Mouse (Mus musculus) intestine, embryonic 15.5 days (tissue): ENCODE measurements around the gene Kcnip4. TPM values are rescaled to one million over a fixed set of nuclear protein-coding genes. Genes with fewer than 3 reads are reported as not detected.
A peak's percentile ranks its signal among the peaks of the same experiment; 100 is the strongest.

Experiments
- ATAC-seq: fragments of 200-750 bp; cut with Nextera tagmentation; 2 replicates; pipeline ENCODE4 v1.8.0; 2017; ENCODE audit warnings: moderate TSS enrichment, moderate library complexity
- H3K27ac ChIP-seq: fragments of 300-500 bp; sonication (generic); 2 replicates; pipeline ENCODE4 v1.5.1; 2015; ENCODE audit warnings: mild to moderate bottlenecking, inconsistent platforms
- H3K27me3 ChIP-seq: fragments of 300-500 bp; sonication (generic); replicated peaks from 2 replicates; pipeline ENCODE4 v1.6.1; 2015; ENCODE audit warnings: inconsistent platforms
- H3K36me3 ChIP-seq: fragments of 300-500 bp; sonication (generic); 2 replicates; pipeline ENCODE4 v1.6.1; 2015; ENCODE audit warnings: inconsistent platforms
- H3K4me1 ChIP-seq: fragments of 300-500 bp; sonication (generic); replicated peaks from 2 replicates; pipeline ENCODE4 v1.6.1; 2015; ENCODE audit warnings: inconsistent platforms
- H3K4me2 ChIP-seq: fragments of 300-500 bp; sonication (generic); replicated peaks from 2 replicates; pipeline ENCODE4 v1.6.1; 2015; ENCODE audit warnings: mild to moderate bottlenecking, inconsistent platforms
- H3K4me3 ChIP-seq: fragments of 300-500 bp; sonication (generic); replicated peaks from 2 replicates; pipeline ENCODE4 v1.5.1; 2015; ENCODE audit warnings: inconsistent platforms
- H3K9ac ChIP-seq: fragments of 300-500 bp; sonication (generic); 2 replicates; pipeline ENCODE4 v1.6.1; 2015; ENCODE audit warnings: inconsistent platforms
- H3K9me3 ChIP-seq: fragments of 300-500 bp; sonication (generic); 2 replicates; pipeline ENCODE4 v1.6.1; 2016; ENCODE audit warnings: inconsistent platforms
- WGBS: fragments of 180-500 bp; shearing (Covaris S2); methylation state at CpG from one replicate; pipeline ENCODE4 v1.1.7; 2015; 5-methylcytosine and 5-hydroxymethylcytosine counted together
- polyA plus RNA-seq: library from polyadenylated mRNA; unstranded; fragments of >200 nt; fragmentation: Nextera tagmentation; extraction: Ambion mirVana; gene quantifications from 2 replicates; pipeline ENCODE4 v1.2.1, GENCODE M21; 2015

Kcnip4 gene
- polyA plus RNA-seq, 1 experiment from 2014 or later = 3.0 TPM

GRCm38 (mm10) chr5:48997359-48997758, 527.3 kb downstream of the Kcnip4 start:
- no peak overlapping the region for H3K4me3 ChIP-seq
- H3K9me3 ChIP-seq = no peaks in the 10 kb centered on the region
- ATAC-seq = no peak
- WGBS = 84% methylated on average over 4 of the region's 4 CpGs
- H3K36me3 ChIP-seq = no peaks in the 10 kb centered on the region
- no peak overlapping the region for H3K4me2 ChIP-seq
- no peaks in the 10 kb centered on the region for H3K27me3 ChIP-seq
- H3K9ac ChIP-seq = no peak overlapping the region
- no peak overlapping the region for H3K27ac ChIP-seq
- H3K4me1 ChIP-seq = no peaks in the 10 kb centered on the region

DNA sequence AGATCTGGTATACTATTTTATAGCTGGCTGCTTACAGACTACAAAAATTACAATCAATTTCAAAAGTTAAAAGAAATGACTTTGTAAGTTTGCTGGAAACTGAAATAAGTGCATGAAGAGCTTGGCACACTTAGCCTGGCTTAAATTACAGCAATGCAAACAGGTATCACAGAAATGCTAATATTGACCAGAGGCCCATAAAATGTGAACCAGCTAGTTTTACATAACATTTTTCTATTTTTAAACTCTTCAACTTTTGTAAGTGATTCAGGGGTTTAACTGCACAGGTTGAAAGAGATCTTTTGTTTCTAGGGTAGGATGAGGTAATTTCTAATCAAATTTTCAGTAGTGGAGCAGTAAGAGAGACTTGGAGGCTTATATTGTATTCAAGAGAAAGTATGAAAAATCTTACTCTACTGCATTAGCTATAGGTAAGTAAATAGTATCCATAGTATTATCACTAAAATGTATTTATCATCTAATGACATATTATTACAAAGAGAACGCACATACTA, 535.5 kb downstream of the Kcnip4 start:
- Histone ChIP-seq H3K4me2 (no peak overlapping the region), H3K9ac (no peak overlapping the region), H3K4me3 (no peak overlapping the region), H3K4me1 (no peaks in the 10 kb centered on the region), H3K27me3 (no peaks in the 10 kb centered on the region), H3K9me3 (no peaks in the 10 kb centered on the region), H3K36me3 (no peaks in the 10 kb centered on the region), H3K27ac (no peak overlapping the region)
- no peak for ATAC-seq
- 73% methylated on average over 1 of the region's 1 CpGs for WGBS

DNA sequence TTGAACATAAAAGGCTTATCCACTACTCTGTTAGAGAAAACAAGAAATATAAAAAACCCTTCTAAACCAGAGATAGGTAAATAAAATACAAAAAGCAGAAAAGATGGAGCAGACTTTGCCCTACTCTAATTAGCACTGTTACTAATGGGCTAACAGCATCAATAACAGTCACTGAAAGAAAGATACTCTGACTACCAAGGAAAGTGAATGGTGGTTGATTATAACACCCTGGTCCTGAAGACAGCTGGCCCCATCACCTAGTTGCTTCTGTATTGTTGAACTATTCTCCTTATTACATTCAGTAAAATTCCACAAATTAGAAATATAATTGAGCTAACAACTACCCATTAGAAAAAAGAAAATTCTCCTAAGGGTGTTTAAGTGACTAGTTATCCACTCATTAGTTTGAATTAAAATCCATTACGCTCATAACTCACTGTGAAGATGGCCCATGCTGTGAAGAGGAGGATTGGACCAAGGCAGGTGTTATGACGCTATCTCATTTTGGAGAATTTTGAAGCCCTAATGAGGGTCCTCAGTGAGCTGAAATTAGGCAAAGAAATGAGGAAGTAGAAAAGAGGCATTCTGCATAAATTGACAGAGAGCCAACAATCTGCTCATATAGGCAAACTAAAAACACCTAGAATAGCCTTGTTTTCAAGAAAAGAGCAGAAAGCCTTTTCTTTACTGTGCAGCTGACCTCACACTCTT, 582.2 kb downstream of the Kcnip4 start:
- WGBS = 90% methylated on average over 2 of the region's 2 CpGs
- no peak overlapping the region for H3K27ac ChIP-seq

DNA sequence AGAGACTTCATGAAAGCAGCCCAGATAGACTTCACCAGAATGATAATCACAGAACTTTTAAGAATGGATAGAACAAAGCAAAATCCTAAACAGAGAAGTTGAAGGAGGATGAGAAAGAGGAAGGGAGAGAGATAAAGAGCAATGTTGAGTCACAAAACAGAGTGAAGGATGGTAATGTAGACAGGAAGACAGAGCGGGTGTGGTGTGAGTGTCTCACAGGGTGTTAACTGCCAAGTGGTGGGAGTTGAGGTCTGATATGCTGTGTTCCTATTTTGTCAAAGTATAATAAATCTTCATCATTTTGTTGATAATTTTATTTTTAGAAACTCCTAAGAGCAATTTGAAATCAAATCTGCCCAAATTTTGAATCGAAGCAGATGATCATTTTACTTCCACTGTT, 592.8 kb downstream of the Kcnip4 start:
- 88% methylated on average over 2 of the region's 2 CpGs for WGBS
- Histone ChIP-seq H3K4me2 (no peak overlapping the region), H3K9ac (no peak overlapping the region), H3K4me3 (no peak overlapping the region), H3K27ac (no peak overlapping the region), H3K9me3 (no peaks in the 10 kb centered on the region), H3K27me3 (no peaks in the 10 kb centered on the region), H3K4me1 (no peaks in the 10 kb centered on the region), H3K36me3 (no peaks in the 10 kb centered on the region)
- ATAC-seq = no peak

More for the DNA sequence above, 582.2 kb downstream of the Kcnip4 start:
- Histone ChIP-seq H3K4me3 (no peak overlapping the region), H3K27me3 (no peaks in the 10 kb centered on the region), H3K9me3 (no peaks in the 10 kb centered on the region), H3K4me2 (no peak overlapping the region), H3K36me3 (no peaks in the 10 kb centered on the region), H3K9ac (no peak overlapping the region), H3K4me1 (no peaks in the 10 kb centered on the region)
- no peak for ATAC-seq

GRCm38 (mm10) chr5:48890216-48890615, 634.5 kb downstream of the Kcnip4 start:
- no peaks in the 10 kb centered on the region for H3K4me1 ChIP-seq
- H3K27ac ChIP-seq = no peak overlapping the region
- peak overlapping the region; percentile 20 for H3K4me3 ChIP-seq
- 49% methylated on average over 8 of the region's 8 CpGs for WGBS
- no peak for ATAC-seq
- no peaks in the 10 kb centered on the region for H3K36me3 ChIP-seq
- no peaks in the 10 kb centered on the region for H3K27me3 ChIP-seq
- peak overlapping the region; percentile 60 for H3K4me2 ChIP-seq
- H3K9ac ChIP-seq = no peak overlapping the region
- H3K9me3 ChIP-seq = no peaks in the 10 kb centered on the region

DNA sequence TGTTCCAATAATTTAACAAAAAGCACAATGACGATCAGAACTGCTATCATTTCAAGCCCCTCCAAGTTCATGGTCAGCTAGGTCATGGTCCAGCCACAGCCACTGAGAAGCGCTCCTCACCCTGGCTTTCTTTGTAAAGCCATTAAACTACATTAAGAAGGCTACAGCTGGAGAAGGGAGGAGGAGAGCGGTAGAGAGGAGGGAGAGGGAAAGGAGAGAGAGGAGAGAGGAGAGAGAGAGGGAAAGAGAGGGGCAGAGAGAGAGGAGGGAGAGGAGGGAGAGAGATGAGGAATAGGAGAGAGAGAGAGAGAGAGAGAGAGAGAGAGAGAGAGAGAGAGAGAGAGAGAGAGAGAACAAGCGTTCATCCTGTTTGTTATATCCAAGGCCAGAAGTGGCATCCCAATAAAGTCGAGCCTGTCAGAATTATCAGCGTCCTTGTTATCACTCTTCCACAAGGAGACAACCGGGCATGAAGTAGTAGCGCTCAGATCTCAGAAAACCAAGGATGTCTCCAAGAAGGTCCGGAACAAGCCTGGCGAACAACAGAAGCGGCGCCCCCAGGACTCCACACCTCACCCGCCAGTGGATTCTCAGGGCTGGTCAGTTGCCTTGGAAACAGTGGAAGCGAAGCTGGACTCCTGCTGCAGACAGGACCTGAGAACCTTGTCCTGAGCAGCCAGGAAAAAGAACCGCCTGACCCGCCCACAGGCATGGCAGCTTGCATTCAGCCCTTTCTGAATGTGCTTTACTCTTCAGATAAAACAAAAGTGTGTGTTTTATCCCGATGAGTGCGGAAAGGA, 635.1 kb downstream of the Kcnip4 start:
- no peaks in the 10 kb centered on the region for H3K36me3 ChIP-seq
- H3K9ac ChIP-seq = no peak overlapping the region
- peak overlapping the region; percentile 60 for H3K4me2 ChIP-seq
- 9% methylated on average over 18 of the region's 18 CpGs for WGBS
- H3K4me1 ChIP-seq = no peaks in the 10 kb centered on the region
- H3K27me3 ChIP-seq = no peaks in the 10 kb centered on the region
- H3K4me3 ChIP-seq = peak overlapping the region; percentile 20
- H3K9me3 ChIP-seq = no peaks in the 10 kb centered on the region
- ATAC-seq = peak; percentile 69
- H3K27ac ChIP-seq = no peak overlapping the region

- H3K27me3 ChIP-seq = no peaks in the 10 kb centered on the region
- H3K9me3 ChIP-seq = no peaks in the 10 kb centered on the region
- H3K27ac ChIP-seq = no peak overlapping the region
- no peak overlapping the region for H3K4me3 ChIP-seq
- no peaks in the 10 kb centered on the region for H3K36me3 ChIP-seq
- no peak overlapping the region for H3K4me2 ChIP-seq
- no peaks in the 10 kb centered on the region for H3K4me1 ChIP-seq
- WGBS = 60% methylated on average over 2 of the region's 2 CpGs
- ATAC-seq = no peak
- no peak overlapping the region for H3K9ac ChIP-seq
Measured at GRCm38 (mm10) chr5:48878081-48878480, 646.6 kb downstream of the Kcnip4 start.

GRCm38 (mm10) chr5:48864268-48864967, 660.3 kb downstream of the Kcnip4 start:
- 72% methylated on average over 3 of the region's 3 CpGs for WGBS
- ATAC-seq = no peak
- Histone ChIP-seq H3K4me1 (no peaks in the 10 kb centered on the region), H3K4me3 (no peak overlapping the region), H3K36me3 (no peaks in the 10 kb centered on the region), H3K27ac (no peak overlapping the region), H3K4me2 (no peak overlapping the region), H3K9me3 (no peaks in the 10 kb centered on the region), H3K9ac (no peak overlapping the region), H3K27me3 (no peaks in the 10 kb centered on the region)

- Histone ChIP-seq H3K36me3 (no peaks in the 10 kb centered on the region), H3K4me3 (no peak overlapping the region), H3K27ac (no peak overlapping the region), H3K4me2 (no peak overlapping the region), H3K9me3 (no peaks in the 10 kb centered on the region), H3K27me3 (no peaks in the 10 kb centered on the region), H3K9ac (no peak overlapping the region), H3K4me1 (no peaks in the 10 kb centered on the region)
- no peak for ATAC-seq
- WGBS = 72% methylated on average over 2 of the region's 2 CpGs
Measured at GRCm38 (mm10) chr5:48840971-48841370, 683.7 kb downstream of the Kcnip4 start.

DNA sequence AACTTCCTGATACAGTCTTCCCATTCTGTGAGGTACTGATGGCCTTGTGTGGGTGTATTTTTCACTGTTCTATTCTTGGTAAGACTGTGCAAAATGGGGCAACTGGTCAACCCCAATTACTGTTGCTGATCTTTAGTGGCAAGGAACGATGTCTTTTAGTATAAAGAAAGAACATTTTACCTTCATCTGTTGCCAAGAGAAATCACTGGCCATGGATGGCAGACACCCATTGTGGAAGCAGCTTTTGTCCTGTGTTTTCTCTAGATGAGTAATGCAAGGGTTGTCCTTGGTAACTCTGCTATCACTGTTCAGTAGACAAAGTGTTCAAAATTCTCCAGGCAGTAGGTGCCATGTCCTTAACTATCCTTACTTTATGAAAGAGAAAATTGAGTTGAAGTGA, 729.2 kb downstream of the Kcnip4 start:
- Histone ChIP-seq H3K9me3 (no peaks in the 10 kb centered on the region), H3K4me1 (no peaks in the 10 kb centered on the region), H3K9ac (no peak overlapping the region), H3K27me3 (no peaks in the 10 kb centered on the region), H3K4me2 (no peak overlapping the region), H3K27ac (no peak overlapping the region), H3K4me3 (no peak overlapping the region), H3K36me3 (no peaks in the 10 kb centered on the region)
- WGBS = 91% methylated on average over 1 of the region's 1 CpGs
- ATAC-seq = no peak

DNA sequence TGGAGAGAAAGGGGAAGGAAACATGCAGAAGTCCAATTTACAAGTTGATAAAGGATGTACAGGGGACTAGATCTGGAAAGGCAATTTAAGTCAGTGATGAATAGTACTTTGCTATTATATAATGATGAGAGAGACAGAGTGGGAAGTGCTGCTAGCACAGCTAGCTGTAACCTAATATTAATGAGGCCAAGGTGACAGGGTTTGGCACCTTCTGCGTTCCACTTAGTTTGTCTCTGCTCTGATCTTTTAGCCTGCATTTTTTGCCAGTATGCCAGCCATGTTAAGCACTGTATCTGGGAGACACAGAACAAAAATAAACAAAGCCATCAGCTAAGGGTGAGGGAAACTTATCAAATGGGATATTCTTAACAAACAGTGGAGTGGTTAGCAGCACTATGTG, 745.3 kb downstream of the Kcnip4 start:
- H3K36me3 ChIP-seq = no peaks in the 10 kb centered on the region
- H3K4me2 ChIP-seq = no peak overlapping the region
- H3K9me3 ChIP-seq = no peaks in the 10 kb centered on the region
- WGBS = 48% methylated on average over 1 of the region's 1 CpGs
- H3K9ac ChIP-seq = no peak overlapping the region
- no peak for ATAC-seq
- H3K4me3 ChIP-seq = no peak overlapping the region
- H3K27me3 ChIP-seq = no peaks in the 10 kb centered on the region
- H3K4me1 ChIP-seq = no peaks in the 10 kb centered on the region
- no peak overlapping the region for H3K27ac ChIP-seq

GRCm38 (mm10) chr5:48748613-48749012, 776.1 kb downstream of the Kcnip4 start:
- H3K4me1 ChIP-seq = no peaks in the 10 kb centered on the region
- no peak overlapping the region for H3K9ac ChIP-seq
- H3K4me3 ChIP-seq = no peak overlapping the region
- H3K27me3 ChIP-seq = no peaks in the 10 kb centered on the region
- no peak for ATAC-seq
- no peak overlapping the region for H3K27ac ChIP-seq
- H3K4me2 ChIP-seq = no peak overlapping the region
- H3K9me3 ChIP-seq = no peaks in the 10 kb centered on the region
- H3K36me3 ChIP-seq = no peaks in the 10 kb centered on the region
